Mouse (Mus musculus) heart, postnatal 25 days (tissue): Measurements from ENCODE around the gene Olfr1124. TPM values are rescaled to one million over a fixed set of nuclear protein-coding genes. Genes with fewer than 3 reads are reported as not detected.
"Not testable (repeated sequence)": the region's sequence is repeated elsewhere in the genome, so short reads cannot be mapped to it uniquely, and the experiment has no call there.

Source experiments
- DNase-seq: peaks from one replicate; pipeline ENCODE4 v3.0.0; 2022; ENCODE audit warnings: low spot score
- intact Hi-C: fragments of 180-260 bp; cut with DNase I; formaldehyde crosslinking; loops from one replicate; pipeline ENCODE4 v1.15.1; 2025
- total RNA-seq, 2 experiments: library from RNA; stranded (reverse); gene quantifications; 2 replicates each; pipeline ENCODE4 v1.2.3; 2021

Gene Olfr1124
- total RNA-seq, result not detected

DNA sequence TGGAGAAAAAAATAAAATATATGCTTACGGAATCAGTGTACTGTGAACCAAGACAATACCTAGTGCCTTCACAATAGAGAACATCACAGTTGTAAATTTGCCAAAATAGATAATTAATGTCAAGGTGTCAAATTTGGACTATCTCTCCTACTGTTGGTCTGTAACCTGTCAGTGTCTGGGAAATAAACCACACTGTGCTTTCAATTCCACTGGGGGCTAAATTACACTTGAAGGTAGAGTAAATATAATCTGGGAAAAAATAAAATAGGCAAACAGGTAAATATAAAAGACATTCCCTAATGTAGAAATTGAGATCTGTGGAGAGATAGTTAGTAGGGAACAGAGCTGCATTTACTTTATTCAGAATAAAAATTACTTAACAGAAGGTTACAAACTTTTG, at the start of gene Olfr1124:
Gene Olfr1124 (plus strand): TSS at position 301 of the 400 bp plus-strand sequence.
- intact Hi-C loops, result no loop called here
- no peak for DNase-seq

DNA sequence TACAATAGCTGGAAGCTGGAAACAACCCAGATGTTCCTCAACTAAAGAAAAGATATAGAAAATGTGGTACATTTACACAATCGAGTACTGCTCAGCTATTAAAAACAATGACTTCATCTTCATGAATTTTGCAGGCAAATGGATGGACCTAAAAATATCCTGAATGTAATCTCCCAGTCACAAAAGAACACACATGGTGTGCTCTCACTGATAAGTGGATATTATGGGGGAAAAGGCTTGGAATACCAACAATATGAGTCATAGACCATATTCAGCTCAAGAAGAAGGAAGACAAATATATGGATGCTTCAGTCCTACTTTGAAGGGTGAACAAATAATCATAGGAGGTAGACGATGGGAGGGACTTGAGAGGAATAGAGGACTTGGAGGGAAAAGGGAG, 46.1 kb upstream of the Olfr1124 start:
- DNase-seq, result no peak
- intact Hi-C loops, result no loop called here

- no peak for DNase-seq
- intact Hi-C loops, result no loop called here
Observed at GRCm38 (mm10) chr2:87385549-87385948, 44.5 kb upstream of the Olfr1124 start, which contains the start of gene Olfr1122. Gene Olfr1122 (plus strand): TSS chr2:87385849.

DNA sequence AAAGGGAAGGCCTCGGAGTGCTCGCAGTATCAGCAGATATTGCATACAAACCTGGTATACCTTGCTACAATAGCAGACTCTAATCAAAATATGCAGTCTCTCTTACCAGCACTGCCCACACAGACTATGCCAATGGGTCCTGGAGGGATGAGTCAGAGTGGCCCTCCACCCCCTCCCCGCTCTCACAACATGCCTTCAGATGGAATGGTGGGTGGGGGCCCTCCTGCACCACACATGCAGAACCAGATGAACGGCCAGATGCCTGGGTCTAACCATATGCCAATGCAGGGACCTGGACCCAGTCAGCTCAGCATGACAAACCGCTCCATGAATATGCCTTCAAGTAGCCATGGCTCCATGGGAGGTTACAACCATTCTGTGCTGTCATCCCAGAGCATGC, 36.5 kb upstream of the Olfr1124 start:
- intact Hi-C loops, DNase-seq: not testable (repeated sequence)

- intact Hi-C loops, DNase-seq: not testable (repeated sequence)
Observed at GRCm38 (mm10) chr2:87394686-87395085, 35.4 kb upstream of the Olfr1124 start.

DNA sequence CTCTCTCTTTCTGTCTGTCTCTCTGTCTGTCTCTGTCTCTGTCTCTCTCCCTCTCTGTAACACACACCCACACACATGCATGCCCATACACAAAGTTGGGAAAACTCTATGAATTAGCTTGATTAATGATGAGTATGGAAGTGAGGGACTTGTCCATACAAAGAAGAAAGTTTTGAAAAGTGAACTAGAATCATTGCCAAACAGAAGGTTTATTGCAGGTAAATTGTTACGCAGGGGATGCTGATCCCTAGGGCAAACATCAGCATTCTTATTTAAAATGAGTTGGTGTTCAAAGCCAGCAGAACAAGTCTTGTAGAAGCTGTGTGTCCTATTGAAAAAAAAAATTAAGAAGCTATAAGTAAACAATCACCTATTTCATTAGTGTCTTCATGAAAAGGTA, 13.7 kb upstream of the Olfr1124 start, which contains the start of gene Olfr1123:
Gene Olfr1123 (plus strand): TSS at position 301 of the 400 bp plus-strand sequence.
- DNase-seq, result no peak
- intact Hi-C loops, result no loop called here

- no peak for DNase-seq
- intact Hi-C loops, result no loop called here
Observed at GRCm38 (mm10) chr2:87437731-87438130, 7.7 kb downstream of the Olfr1124 start.

DNA sequence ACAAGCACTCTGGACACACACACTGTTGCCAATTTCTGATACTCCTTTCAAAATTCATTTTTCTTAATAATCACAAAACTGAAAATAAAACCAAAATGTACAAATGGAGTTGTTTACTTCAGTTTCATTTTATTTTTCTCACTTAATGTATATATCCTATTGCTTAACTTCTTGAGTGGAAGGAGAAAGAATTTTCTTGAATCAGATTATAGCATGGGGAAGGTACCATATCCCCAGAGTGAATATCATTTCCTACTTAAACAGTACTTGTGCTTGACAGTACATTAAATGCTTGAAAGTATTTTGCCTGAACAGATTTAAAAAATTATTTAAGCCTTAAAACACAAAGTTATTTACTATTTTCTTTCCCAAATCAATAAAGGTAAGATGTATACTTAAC, 23.6 kb downstream of the Olfr1124 start, which contains the start of gene Olfr1126:
Gene Olfr1126 (plus strand): TSS at position 301 of the 400 bp plus-strand sequence.
- intact Hi-C loops, result no loop called here

GRCm38 (mm10) chr2:87461769-87462168, 31.7 kb downstream of the Olfr1124 start:
- no peak for DNase-seq
- intact Hi-C loops, result no loop called here

More for the DNA sequence above, 23.6 kb downstream of the Olfr1124 start, which contains the start of gene Olfr1126:
- no peak for DNase-seq

GRCm38 (mm10) chr2:87480207-87480606, 50.1 kb downstream of the Olfr1124 start:
- intact Hi-C loops, result no loop called here
- no peak for DNase-seq

- intact Hi-C loops, result no loop called here
- DNase-seq, result no peak
Observed at GRCm38 (mm10) chr2:87481158-87481557, 51.1 kb downstream of the Olfr1124 start.

GRCm38 (mm10) chr2:87482276-87482675, 52.2 kb downstream of the Olfr1124 start:
- no peak for DNase-seq
- intact Hi-C loops, result no loop called here

Other genes with a start within 250 kb of the Olfr1124 start
- gene Olfr1112, start 242.5 kb upstream of the Olfr1124 start, total RNA-seq, result not detected
- not detected for gene Olfr1113, start 221.3 kb upstream of the Olfr1124 start, total RNA-seq
- not detected for gene Olfr1115, start 182.3 kb upstream of the Olfr1124 start, total RNA-seq
- gene Olfr1116, start 162.7 kb upstream of the Olfr1124 start, total RNA-seq, result not detected
- gene Olfr1118, start 122.7 kb upstream of the Olfr1124 start, total RNA-seq, result not detected
- not detected for gene Olfr1120, start 75.5 kb upstream of the Olfr1124 start, total RNA-seq
- gene Olfr1121, start 60.4 kb upstream of the Olfr1124 start, total RNA-seq, result not detected
- gene Olfr1122, start 44.4 kb upstream of the Olfr1124 start, total RNA-seq, result under 1 TPM in 1 of 2 experiments, not detected in 1; 0.05 TPM
- gene Olfr1123, start 13.6 kb upstream of the Olfr1124 start, total RNA-seq, result not detected
- gene Olfr1126, start 23.7 kb downstream of the Olfr1124 start, total RNA-seq, result not detected
- not detected for gene Pramel7, start 66.8 kb downstream of the Olfr1124 start, total RNA-seq
- gene Pramel6, start 76.3 kb downstream of the Olfr1124 start, total RNA-seq, result not detected
- gene Olfr153, start 101.5 kb downstream of the Olfr1124 start, total RNA-seq, result not detected
- gene Olfr1128, start 115.3 kb downstream of the Olfr1124 start, total RNA-seq, result not detected
- not detected for gene Olfr1129, start 143.6 kb downstream of the Olfr1124 start, total RNA-seq
- not detected for gene Olfr1130, start 175.9 kb downstream of the Olfr1124 start, total RNA-seq
- gene Olfr1131, start 196.8 kb downstream of the Olfr1124 start, total RNA-seq, result not detected
- gene Olfr1132, start 207.3 kb downstream of the Olfr1124 start, total RNA-seq, result not detected
- not detected for gene Olfr1133, start 217.1 kb downstream of the Olfr1124 start, total RNA-seq
- gene Olfr1134, start 228.2 kb downstream of the Olfr1124 start, total RNA-seq, result not detected
- gene Olfr1135, start 243.4 kb downstream of the Olfr1124 start, total RNA-seq, result not detected